Mouse (Mus musculus) myocyte (in vitro differentiated cells): ENCODE measurements around the gene Gm20388.

ENCODE experiments used
- E2F4 ChIP-seq: IDR thresholded peaks from one replicate; pipeline ENCODE4 v1.6.1; 2011; ENCODE audit warnings: mild to moderate bottlenecking, control low read depth, moderate library complexity; ENCODE audit not compliant: insufficient read depth
- MAX ChIP-seq: IDR thresholded peaks from one replicate; pipeline ENCODE4 v1.6.1; 2011; ENCODE audit warnings: low read depth, mild to moderate bottlenecking, control low read depth
- MYOD1 ChIP-seq, 3 experiments: IDR thresholded peaks; one replicate each; pipeline ENCODE4 v1.6.1; 2011; ENCODE audit warnings: control low read depth in 2 of 3, low read depth in 2 of 3, mild to moderate bottlenecking in 2 of 3, moderate library complexity in 1 of 3; ENCODE audit not compliant: insufficient read length in 2 of 3, control insufficient read depth in 1 of 3
- MYOG ChIP-seq, 3 experiments: IDR thresholded peaks; one replicate each; pipeline ENCODE4 v1.6.1; 2011; ENCODE audit warnings: control low read depth in 2 of 3, low read depth in 2 of 3, mild to moderate bottlenecking in 2 of 3; ENCODE audit not compliant: insufficient read length in 2 of 3, control insufficient read depth in 1 of 3, insufficient read depth in 1 of 3
- POLR2A ChIP-seq: IDR thresholded peaks from one replicate; pipeline ENCODE4 v1.6.1; 2011; ENCODE audit warnings: low read depth, mild to moderate bottlenecking, control low read depth, moderate library complexity; ENCODE audit not compliant: insufficient read length
- TCF12 ChIP-seq: IDR thresholded peaks from one replicate; pipeline ENCODE4 v1.6.1; 2011; ENCODE audit warnings: mild to moderate bottlenecking, control low read depth; ENCODE audit not compliant: poor library complexity, insufficient read depth, severe bottlenecking
- USF1 ChIP-seq: IDR thresholded peaks from one replicate; pipeline ENCODE4 v1.6.1; 2011; ENCODE audit warnings: low read depth, mild to moderate bottlenecking, control low read depth, moderate library complexity

DNA sequence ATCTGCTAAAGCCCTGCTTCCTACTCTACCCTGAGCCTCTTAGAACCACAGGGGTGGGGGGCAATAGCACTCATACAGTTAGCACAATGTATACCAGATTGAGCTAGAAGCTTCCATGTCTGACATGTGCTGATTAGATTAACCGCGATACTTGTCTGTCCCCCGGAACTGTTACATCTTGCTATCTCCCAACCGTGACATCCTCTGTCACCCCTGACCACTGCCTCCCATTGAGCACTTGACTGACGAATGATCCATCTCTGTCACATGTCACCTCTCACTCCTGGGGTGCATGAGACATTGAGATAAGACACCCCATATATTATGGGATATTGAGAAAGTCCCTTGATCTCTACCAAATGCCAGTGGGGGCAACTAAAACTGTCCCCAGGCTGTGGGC lies 115.6 kb downstream of the Gm20388 start:
- TF ChIP-seq POLR2A = no peak
- TF ChIP-seq USF1 = no peak
- no peak for TF ChIP-seq MAX
- no peak for TF ChIP-seq MYOD1 (IDR thresholded peaks at IDR 0.05; ENCODE audit: control insufficient read depth in 1 of 3, insufficient read length in 2 of 3, low read depth in 2 of 3)
- no peak for TF ChIP-seq TCF12
- no peak for TF ChIP-seq MYOG (IDR thresholded peaks at IDR 0.05; ENCODE audit: control insufficient read depth in 1 of 3, insufficient read depth in 1 of 3, insufficient read length in 2 of 3, low read depth in 2 of 3)
- no peak for TF ChIP-seq E2F4
